Mouse (Mus musculus) neutrophil, adult 5-6 weeks (primary cell): Measurements from ENCODE around the gene Kcnc1. TPM values are rescaled to one million over a fixed set of nuclear protein-coding genes. Genes with fewer than 3 reads are reported as not detected.

Source experiments
- ATAC-seq: fragments of 151-379, 151-347 bp; 2 replicates; pipeline ENCODE4 v1.8.0; 2017; ENCODE audit warnings: mild to moderate bottlenecking, moderate TSS enrichment; ENCODE audit not compliant: insufficient number of reproducible peaks, poor library complexity, low FRiP score, severe bottlenecking; ENCODE audit errors: extremely low read depth
- total RNA-seq: library from RNA; stranded (forward); fragments of 200-1000 nt; gene quantifications from 2 replicates; pipeline ENCODE4 v1.2.3, GENCODE M21; 2017

Kcnc1 gene
- total RNA-seq, 1 experiment from 2014 or later: 0.81 TPM

- no peak for ATAC-seq
These were observed 63.4 kb downstream of the Kcnc1 start for GRCm38 (mm10) chr7:46459605-46460245.

GRCm38 (mm10) chr7:46462287-46462686, 66.0 kb downstream of the Kcnc1 start:
- ATAC-seq: no peak

GRCm38 (mm10) chr7:46463136-46463535, 66.8 kb downstream of the Kcnc1 start:
- ATAC-seq: no peak

GRCm38 (mm10) chr7:46466422-46466981, 70.2 kb downstream of the Kcnc1 start:
- ATAC-seq: no peak

GRCm38 (mm10) chr7:46469542-46469941, 73.2 kb downstream of the Kcnc1 start:
- no peak for ATAC-seq

GRCm38 (mm10) chr7:46471054-46471737, 74.9 kb downstream of the Kcnc1 start:
- ATAC-seq: no peak

- no peak for ATAC-seq
These were observed 76.8 kb downstream of the Kcnc1 start for GRCm38 (mm10) chr7:46473141-46473540.

GRCm38 (mm10) chr7:46475464-46475863, 79.2 kb downstream of the Kcnc1 start:
- no peak for ATAC-seq

- no peak for ATAC-seq
These were observed 81.2 kb downstream of the Kcnc1 start for GRCm38 (mm10) chr7:46477456-46477855.

- ATAC-seq: no peak
These were observed 83.5 kb downstream of the Kcnc1 start for GRCm38 (mm10) chr7:46479793-46480192.

- no peak for ATAC-seq
These were observed 85.8 kb downstream of the Kcnc1 start for GRCm38 (mm10) chr7:46482099-46482531.

- no peak for ATAC-seq
These were observed 86.8 kb downstream of the Kcnc1 start for GRCm38 (mm10) chr7:46483050-46483449.

GRCm38 (mm10) chr7:46484223-46484622, 87.9 kb downstream of the Kcnc1 start:
- no peak for ATAC-seq

GRCm38 (mm10) chr7:46486761-46487160, 90.5 kb downstream of the Kcnc1 start:
- ATAC-seq: no peak

GRCm38 (mm10) chr7:46487354-46487753, 91.1 kb downstream of the Kcnc1 start:
- ATAC-seq: no peak

Other genes starting within 250 kb of the Kcnc1 start
- 0.35 TPM in 1 of 2 replicates, not detected in the other for gene Abcc8, start 216.5 kb upstream of the Kcnc1 start, total RNA-seq
- 0.58 and 1.1 TPM in 2 replicates for gene Ush1c, start 158.0 kb upstream of the Kcnc1 start, total RNA-seq
- not detected in 2 replicates for gene Otog, start 155.5 kb upstream of the Kcnc1 start, total RNA-seq
- gene Myod1, start 20.0 kb upstream of the Kcnc1 start, total RNA-seq: not detected in 2 replicates
- 13.6 and 15.3 TPM in 2 replicates for gene Sergef, start 243.3 kb downstream of the Kcnc1 start, total RNA-seq